Mouse (Mus musculus): ENCODE results near the gene Dydc2.
"Not testable (repeated sequence)": the region's sequence is repeated elsewhere in the genome, so short reads cannot be mapped to it uniquely, and the experiment has no call there.

Gene Dydc2

GRCm38 (mm10) chr14:41069108-41069507 lies at the start of gene Dydc2:
TSS of gene Dydc2 (minus strand) at chr14:41069208.
- DNase-seq (ENCODE audit: low spot score), result no peak

- DNase-seq (ENCODE audit: low spot score), result no peak
Measured at GRCm38 (mm10) chr14:41116271-41116670, 47.3 kb upstream of the Dydc2 start.

GRCm38 (mm10) chr14:41112944-41113343 lies 43.9 kb upstream of the Dydc2 start:
- no peak for DNase-seq (ENCODE audit: low spot score)

DNA sequence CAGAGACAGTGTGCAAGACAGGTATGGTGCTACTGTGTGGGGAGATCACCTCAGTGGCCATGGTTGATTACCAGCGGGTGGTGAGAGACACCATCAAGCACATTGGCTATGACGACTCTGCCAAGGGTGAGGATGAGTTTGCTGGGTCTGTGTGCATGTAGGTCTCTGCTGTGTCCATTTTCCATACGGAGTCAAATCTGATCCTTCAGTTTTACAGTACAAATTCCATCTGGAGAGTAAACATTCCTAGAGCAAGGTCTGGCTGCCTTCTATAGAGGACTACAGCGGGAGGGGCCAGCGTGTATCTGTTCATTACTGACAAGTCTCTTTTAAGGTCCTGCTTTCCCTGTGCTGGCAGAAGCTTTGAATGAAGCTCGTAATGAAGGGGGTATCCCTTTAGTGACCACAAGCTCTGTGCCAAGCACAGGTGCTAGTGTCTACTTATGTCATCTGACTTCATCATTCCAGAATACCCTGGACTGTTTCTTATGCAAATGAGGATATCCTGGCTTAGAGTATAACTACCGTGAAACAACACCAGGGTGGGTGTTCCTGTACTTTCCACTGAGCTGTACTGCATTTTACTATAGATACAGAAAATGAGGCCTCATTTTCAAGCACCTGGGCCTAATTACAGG lies 42.1 kb upstream of the Dydc2 start:
- no peak for DNase-seq (ENCODE audit: low spot score)

DNA sequence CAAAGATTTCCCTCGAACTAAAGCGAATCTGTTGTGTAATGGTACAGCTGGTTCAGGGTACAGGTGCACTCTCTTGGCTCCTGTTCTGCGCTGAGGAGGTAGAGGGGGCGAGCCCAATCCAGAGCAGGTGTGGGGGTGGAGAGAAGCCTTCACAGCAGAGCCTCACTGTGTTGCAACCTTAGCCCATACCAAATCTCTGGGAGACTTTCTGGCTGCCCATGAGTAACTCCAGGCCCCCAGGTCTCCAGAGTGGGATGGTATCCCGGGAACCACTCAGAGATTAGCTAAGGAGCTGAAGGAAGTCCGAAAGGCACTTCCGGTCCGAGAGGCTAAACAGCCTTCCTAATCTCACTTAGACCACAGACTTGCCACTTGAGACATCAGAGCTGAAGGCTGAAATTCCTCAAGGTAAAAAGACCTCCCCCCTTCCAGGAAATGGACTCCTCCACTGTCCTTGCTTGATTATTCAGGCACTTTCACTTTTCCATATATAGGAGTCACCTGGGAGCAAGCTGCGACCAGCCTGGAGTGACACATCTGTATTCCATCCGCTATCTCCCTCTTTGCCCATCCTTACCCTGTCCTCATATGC lies 35.9 kb upstream of the Dydc2 start, which contains the start of gene Mat1a:
Gene Mat1a (plus strand): TSS at position 183 of the 592 bp plus-strand sequence.
- no peak for DNase-seq (ENCODE audit: low spot score)

DNA sequence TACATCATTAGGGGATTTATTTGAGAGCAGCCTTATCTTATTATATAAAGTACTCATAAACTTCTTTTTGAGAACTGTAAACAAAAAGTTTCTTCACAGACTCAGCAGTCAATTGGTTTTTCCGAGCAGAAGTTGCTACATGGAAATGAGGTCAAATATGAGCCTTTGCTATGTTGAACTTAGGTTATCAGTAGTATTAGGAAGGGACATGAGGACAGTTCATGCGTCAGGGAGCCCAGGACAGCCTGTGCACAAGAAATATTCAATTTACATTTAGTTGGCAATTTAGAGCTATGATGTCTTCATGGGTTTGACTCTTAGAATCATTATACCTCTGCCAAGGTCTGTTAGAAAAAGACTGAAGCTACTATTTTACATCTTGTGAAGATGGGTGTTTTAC lies 33.3 kb upstream of the Dydc2 start:
- DNase-seq (ENCODE audit: low spot score), result no peak

GRCm38 (mm10) chr14:41101242-41101641 lies 32.2 kb upstream of the Dydc2 start:
- DNase-seq (ENCODE audit: low spot score), result no peak

GRCm38 (mm10) chr14:41100712-41101111 lies 31.7 kb upstream of the Dydc2 start:
- DNase-seq (ENCODE audit: low spot score), result no peak

GRCm38 (mm10) chr14:41098726-41099125 lies 29.7 kb upstream of the Dydc2 start:
- no peak for DNase-seq (ENCODE audit: low spot score)

DNA sequence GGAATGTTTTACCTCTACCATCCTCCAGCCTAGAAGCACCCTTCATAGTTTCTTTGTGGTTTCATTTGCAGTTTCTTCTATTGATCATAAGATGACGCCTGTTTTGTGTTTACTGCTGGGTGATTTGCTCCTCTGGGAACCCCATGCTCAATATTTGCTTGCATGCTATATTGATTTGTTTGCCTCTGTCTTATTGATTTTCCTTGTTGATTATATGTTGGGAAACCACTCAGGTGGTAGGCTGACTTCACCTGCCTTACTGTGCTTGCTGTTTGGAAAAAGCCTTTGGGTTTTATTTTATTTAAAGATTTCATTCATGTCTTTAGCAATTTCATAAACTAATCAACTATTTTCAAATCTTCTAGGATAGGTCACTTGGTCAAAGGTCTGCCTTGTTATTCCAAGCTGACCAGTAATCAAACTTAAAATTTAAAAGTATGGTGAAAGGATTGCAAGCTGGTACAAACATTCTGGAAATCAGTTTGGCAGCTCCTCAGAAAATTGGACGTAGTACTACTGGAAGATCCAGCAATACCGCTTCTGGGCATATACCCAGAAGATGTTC lies 27.4 kb upstream of the Dydc2 start:
- no peak for DNase-seq (ENCODE audit: low spot score)

- no peak for DNase-seq (ENCODE audit: low spot score)
Measured at GRCm38 (mm10) chr14:41094114-41094513, 25.1 kb upstream of the Dydc2 start.

DNA sequence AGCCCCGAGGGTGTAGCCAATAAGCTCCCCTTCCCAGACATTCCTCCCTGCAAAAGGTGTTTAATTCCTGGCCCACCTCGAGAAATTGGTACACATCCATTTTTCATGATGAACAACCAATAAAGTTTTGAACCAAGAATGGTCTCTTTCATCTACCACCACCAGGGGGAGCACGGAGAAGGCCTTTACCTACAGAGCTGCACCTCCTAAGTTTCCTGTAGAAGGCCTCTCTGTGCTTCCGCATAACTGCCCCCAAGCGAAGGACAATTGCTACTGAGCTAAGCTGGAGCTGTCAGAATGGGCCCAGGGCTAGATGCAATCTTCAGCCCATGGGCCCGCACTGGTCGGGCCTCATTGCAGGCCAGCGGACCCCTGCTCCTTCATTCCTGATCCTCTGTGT lies 21.8 kb upstream of the Dydc2 start:
- no peak for DNase-seq (ENCODE audit: low spot score)

DNA sequence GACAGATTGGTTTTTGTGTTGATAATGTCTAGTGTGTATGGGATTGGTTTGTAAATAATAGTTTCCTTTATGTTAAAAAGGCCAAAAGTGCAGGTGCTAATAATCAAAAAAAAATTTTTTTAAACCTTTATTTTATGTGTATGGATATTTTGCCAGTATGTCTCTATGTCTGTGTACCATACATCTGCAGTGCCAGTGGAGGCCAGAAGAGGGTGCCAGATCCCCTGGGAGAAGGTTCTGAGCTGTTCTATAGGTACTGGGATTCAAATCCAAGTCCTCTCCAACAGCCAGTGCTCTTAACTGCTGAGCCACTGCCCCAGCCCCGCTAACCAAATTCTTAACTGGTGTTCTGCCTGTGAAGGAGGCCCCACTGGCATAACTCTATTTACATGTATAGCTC lies 18.5 kb upstream of the Dydc2 start:
- no peak for DNase-seq (ENCODE audit: low spot score)

- no peak for DNase-seq (ENCODE audit: low spot score)
Measured at GRCm38 (mm10) chr14:41082408-41082807, 13.4 kb upstream of the Dydc2 start.

GRCm38 (mm10) chr14:41072944-41073275 lies 3.9 kb upstream of the Dydc2 start:
- no peak for DNase-seq (ENCODE audit: low spot score)

DNA sequence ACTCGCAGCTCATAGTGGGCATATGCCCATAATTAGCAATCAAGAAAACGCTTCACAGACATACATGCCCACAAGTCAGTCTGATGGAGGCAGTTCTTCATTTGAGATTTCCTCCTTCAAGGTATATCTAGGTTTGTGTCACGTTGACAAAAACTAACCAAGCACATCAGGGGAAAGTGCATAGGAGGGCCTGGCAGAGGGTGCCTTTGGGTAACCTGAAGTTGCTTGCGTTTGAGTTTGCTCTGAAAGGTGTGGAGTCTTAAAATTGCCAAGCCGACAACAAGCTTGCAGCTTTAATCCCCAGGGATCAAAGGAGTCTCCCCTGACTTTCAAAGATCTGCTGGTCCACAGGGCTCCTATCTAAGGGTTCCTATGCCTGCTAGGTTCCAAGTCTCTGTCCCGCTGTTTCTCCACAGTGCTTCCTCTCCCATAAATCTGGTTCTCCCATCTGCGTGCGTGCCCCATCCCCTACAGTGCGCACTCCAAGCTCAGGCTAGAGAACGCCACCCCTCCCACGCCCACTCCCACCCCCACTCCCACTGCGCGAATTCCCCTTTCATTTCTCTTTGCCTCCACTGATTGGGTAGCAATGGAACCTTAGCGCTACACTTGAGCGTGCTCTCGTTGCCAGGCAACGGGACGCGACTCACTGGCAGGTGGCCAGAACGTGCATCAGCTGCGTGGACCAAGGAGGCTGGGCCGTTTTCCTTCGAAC lies 3.4 kb upstream of the Dydc2 start, which contains the start of gene Dydc1:
Gene Dydc1 (plus strand): TSS at position 683 of the 715 bp plus-strand sequence.
- DNase-seq (ENCODE audit: low spot score), result no peak

DNA sequence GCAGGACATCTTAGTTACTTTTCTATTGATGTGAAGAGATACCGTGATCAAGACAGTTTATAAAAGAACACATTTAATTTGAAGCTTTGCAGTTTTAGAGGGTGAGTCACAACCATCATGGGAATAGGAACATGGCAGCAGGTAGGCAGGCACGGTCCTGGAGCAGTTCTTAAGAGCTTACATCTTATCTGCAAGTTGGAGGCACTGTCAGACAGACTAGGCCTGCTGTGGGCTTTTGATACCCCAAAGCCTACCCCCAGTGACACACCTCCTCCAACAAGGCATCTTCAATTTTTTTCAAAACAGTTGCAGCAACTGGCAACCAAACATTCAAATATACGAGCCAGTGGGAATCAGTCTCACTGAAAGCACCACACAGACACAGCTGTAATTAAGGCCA lies 1.3 kb upstream of the Dydc2 start:
- DNase-seq (ENCODE audit: low spot score), result no peak

DNA sequence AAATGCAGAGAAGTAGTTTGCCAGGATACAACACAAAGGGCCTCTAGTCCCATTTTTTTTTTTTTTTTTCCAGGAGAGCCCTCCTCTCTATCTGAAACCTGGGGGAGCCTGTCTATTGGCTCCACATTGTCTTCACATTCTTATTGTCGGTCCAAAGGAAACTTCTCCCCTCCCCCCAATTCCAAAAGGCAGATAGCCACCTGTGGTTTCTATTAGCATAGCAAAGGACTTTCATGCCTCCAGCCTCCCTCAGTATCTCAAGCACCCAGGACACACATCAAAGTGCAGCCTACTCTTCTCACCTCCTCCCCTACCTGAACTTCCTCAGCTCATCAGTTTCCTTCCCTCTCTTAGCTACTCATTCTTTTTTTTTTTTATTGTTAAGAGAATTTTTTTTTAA lies 2.6 kb downstream of the Dydc2 start:
- no peak for DNase-seq (ENCODE audit: low spot score)

- no peak for DNase-seq (ENCODE audit: low spot score)
Measured at GRCm38 (mm10) chr14:41065168-41065567, 3.8 kb downstream of the Dydc2 start.

- DNase-seq (ENCODE audit: low spot score), result not testable (repeated sequence)
Measured at GRCm38 (mm10) chr14:41053190-41053589, 15.8 kb downstream of the Dydc2 start.

GRCm38 (mm10) chr14:41052481-41052880 lies 16.5 kb downstream of the Dydc2 start:
- no peak for DNase-seq (ENCODE audit: low spot score)

DNA sequence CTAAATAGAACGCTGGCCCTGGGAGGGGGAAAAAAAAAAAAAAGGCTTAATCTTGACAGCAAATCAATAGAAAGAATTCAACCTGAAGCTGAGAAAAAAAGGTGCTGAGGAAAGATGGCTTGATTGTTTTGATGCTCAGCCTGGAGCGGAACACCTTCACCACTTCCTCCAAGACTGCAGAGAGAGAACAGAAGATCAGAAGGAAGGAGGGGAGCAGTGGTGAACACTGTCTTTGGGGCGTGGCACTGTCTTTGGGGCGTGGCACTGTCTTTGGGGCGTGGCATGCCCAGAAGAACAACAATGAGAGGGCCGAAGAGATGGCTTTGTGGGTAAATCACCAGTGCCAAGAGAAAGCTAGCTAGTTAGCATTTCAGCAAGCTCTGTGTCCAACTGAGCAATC lies 18.5 kb downstream of the Dydc2 start:
- DNase-seq (ENCODE audit: low spot score), result no peak

DNA sequence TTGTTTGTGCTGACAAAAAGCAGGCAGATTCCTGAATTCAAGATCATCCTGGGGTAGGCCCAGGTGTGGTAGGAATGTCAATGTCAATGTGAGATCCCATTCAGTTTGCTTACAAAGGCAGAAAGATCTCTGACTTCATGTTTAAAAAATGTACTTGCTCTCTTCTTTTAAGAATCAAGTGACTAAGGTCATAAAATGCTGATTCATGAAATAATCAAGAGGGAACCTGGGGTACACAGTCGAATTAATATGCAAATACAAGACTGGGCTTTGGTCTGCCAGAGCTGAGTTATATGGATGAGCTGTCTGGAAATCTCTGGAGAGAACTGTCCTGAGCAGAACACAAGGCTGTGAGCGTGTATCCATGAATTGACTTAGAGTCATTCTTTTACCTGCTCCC lies 21.6 kb downstream of the Dydc2 start:
- no peak for DNase-seq (ENCODE audit: low spot score)

All from spleen, adult 12 weeks (tissue).